Mouse (Mus musculus) limb, embryonic 14.5 days (tissue): ENCODE measurements around the gene Polr3g. TPM values are rescaled to one million over a fixed set of nuclear protein-coding genes. Genes with fewer than 3 reads are reported as not detected.
A peak's percentile ranks its signal among the peaks of the same experiment; 100 is the strongest.

Experiments used
- ATAC-seq: fragments of 200-750 bp; cut with Nextera tagmentation; 2 replicates; pipeline ENCODE4 v1.8.0; 2017; ENCODE audit warnings: low read depth, moderate number of reproducible peaks, moderate TSS enrichment; ENCODE audit not compliant: low FRiP score
- DNase-seq: peaks from one replicate; pipeline ENCODE4 v3.0.0-alpha.2; 2015; ENCODE audit warnings: low spot score
- H3K27ac ChIP-seq: fragments of 300-500 bp; sonication (generic); replicated peaks from 2 replicates; pipeline ENCODE4 v1.5.1; 2014; ENCODE audit warnings: low read depth, mild to moderate bottlenecking, low read length, moderate library complexity, mixed read lengths
- H3K27me3 ChIP-seq: fragments of 300-500 bp; sonication (generic); 2 replicates; pipeline ENCODE4 v1.6.1; 2014; ENCODE audit warnings: low read length, mixed read lengths; ENCODE audit not compliant: control insufficient read depth, insufficient read depth
- H3K36me3 ChIP-seq: fragments of 300-500 bp; sonication (generic); 2 replicates; pipeline ENCODE4 v1.6.1; 2014; ENCODE audit warnings: mild to moderate bottlenecking, low read length, moderate library complexity, mixed read lengths; ENCODE audit not compliant: control insufficient read depth, insufficient read depth
- H3K4me1 ChIP-seq: fragments of 300-500 bp; sonication (generic); 2 replicates; pipeline ENCODE4 v1.6.1; 2014; ENCODE audit warnings: antibody characterized with exemption, low read length, mixed read lengths; ENCODE audit not compliant: control insufficient read depth, insufficient read depth
- H3K4me2 ChIP-seq: fragments of 300-500 bp; sonication (generic); replicated peaks from 2 replicates; pipeline ENCODE4 v1.6.1; 2014; ENCODE audit warnings: low read depth, mild to moderate bottlenecking, low read length, moderate library complexity; ENCODE audit not compliant: severe bottlenecking
- H3K4me3 ChIP-seq: fragments of 300-500 bp; sonication (generic); replicated peaks from 2 replicates; pipeline ENCODE4 v1.5.1; 2014; ENCODE audit warnings: low read length
- H3K9ac ChIP-seq: fragments of 300-500 bp; sonication (generic); 2 replicates; pipeline ENCODE4 v1.6.1; 2014; ENCODE audit warnings: mild to moderate bottlenecking, low read depth, low read length, moderate library complexity; ENCODE audit not compliant: severe bottlenecking
- H3K9me3 ChIP-seq: fragments of 300-500 bp; sonication (generic); 2 replicates; pipeline ENCODE4 v1.6.1; 2016; ENCODE audit warnings: low read length; ENCODE audit not compliant: control insufficient read depth
- POLR2A ChIP-seq: fragments of 200-500 bp; IDR thresholded peaks from 2 replicates; pipeline ENCODE4 v1.8.0; 2012; ENCODE audit warnings: inconsistent platforms, mild to moderate bottlenecking, moderate library complexity, borderline replicate concordance; ENCODE audit not compliant: insufficient read depth, insufficient read length; ENCODE audit errors: extremely low read depth
- WGBS: fragments of 180-500 bp; shearing (Covaris S2); extraction: QIAGEN DNeasy Blood & Tissue Kit; methylation state at CpG from one replicate; pipeline ENCODE4 v1.1.7; 2014; 5-methylcytosine and 5-hydroxymethylcytosine counted together
- polyA plus RNA-seq, 2 experiments: library from polyadenylated mRNA; depleted of rRNA in 1 of 2; stranded (reverse) in 1 of 2; unstranded in 1 of 2; fragments of >200 nt; fragmentation: Nextera tagmentation in 1 of 2; extraction: Ambion mirVana in 1 of 2; gene quantifications; 2 replicates each; pipeline versions ENCODE4 v1.2.1 to v1.2.3; 2012 to 2014

Polr3g gene
- polyA plus RNA-seq, 2 experiments: 15.0 to 31.1 TPM

- H3K4me3 ChIP-seq: no peak overlapping the region
- no peak for ATAC-seq
- no peak for DNase-seq
- H3K9ac ChIP-seq: no peak overlapping the region
- H3K27ac ChIP-seq: no peak overlapping the region
- H3K9me3 ChIP-seq: no peaks in the 10 kb centered on the region
- H3K27me3 ChIP-seq: no peaks in the 10 kb centered on the region
- TF ChIP-seq POLR2A: no peak
- WGBS: 86% methylated on average over 12 of the region's 12 CpGs
- H3K4me2 ChIP-seq: no peak overlapping the region
- H3K4me1 ChIP-seq: peaks cover 3% of the 10 kb centered on the region
- peaks cover 42% of the 10 kb centered on the region for H3K36me3 ChIP-seq
These were observed 47.1 kb downstream of the Polr3g start for GRCm38 (mm10) chr13:81663566-81664330.

DNA sequence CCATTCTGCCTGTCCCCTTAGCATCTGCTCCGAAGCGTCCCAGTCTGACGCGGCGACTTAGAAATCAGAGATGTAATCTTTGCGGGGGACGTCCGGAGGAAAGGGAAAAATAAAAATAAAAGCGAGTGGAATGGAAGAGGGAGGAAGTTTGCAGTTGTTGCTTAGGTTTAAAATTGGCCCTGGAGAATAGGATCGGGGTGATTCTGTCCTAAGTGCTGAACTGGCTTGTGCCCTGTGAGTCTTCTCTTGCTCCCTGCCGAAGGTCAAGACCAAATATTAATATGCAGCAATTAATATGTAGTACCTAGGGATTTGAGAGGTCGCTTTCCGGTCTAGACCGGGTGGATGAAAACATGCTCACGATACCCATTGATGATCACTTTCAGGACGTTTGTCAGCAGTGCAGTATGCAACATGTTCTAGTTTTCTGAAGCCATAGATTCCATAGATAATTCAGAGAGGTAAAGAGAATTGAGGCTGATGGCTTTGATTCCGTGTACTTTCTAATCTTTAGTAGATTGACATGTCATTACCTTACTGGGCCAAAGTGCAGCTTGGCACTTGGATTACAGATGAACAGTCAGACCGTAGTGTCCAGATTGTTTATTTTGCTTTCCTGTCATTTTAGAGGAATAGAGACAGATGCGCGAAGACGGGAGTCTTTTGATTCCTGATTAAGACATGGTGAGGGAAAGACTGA is 52.6 kb downstream of the Polr3g start:
- peak overlapping the region; percentile 86 for H3K27ac ChIP-seq
- peak overlapping the region; percentile 81 for H3K4me3 ChIP-seq
- peak overlapping the region; percentile 60 for H3K4me2 ChIP-seq
- peak overlapping the region; percentile 90 for H3K9ac ChIP-seq
- H3K9me3 ChIP-seq: no peaks in the 10 kb centered on the region
- H3K27me3 ChIP-seq: no peaks in the 10 kb centered on the region
- DNase-seq: peak; percentile 14
- ATAC-seq: no peak
- no peak for TF ChIP-seq POLR2A
- peaks cover 18% of the 10 kb centered on the region for H3K4me1 ChIP-seq
- 14% methylated on average over 21 of the region's 21 CpGs for WGBS
- H3K36me3 ChIP-seq: no peaks in the 10 kb centered on the region

GRCm38 (mm10) chr13:81657351-81658052 is 53.3 kb downstream of the Polr3g start, which contains the start of gene Lysmd3:
Lysmd3 (plus strand) TSS chr13:81657663.
- WGBS: under 1% methylated on average over 69 of the region's 73 CpGs
- H3K4me3 ChIP-seq: peak within 1 kb of the TSS; percentile 81
- peak; percentile 90 for DNase-seq
- no peaks in the 10 kb centered on the region for H3K27me3 ChIP-seq
- peak within 1 kb of the TSS; percentile 86 for H3K27ac ChIP-seq
- peak within 1 kb of the TSS; percentile 60 for H3K4me2 ChIP-seq
- H3K36me3 ChIP-seq: no peaks in the 10 kb centered on the region
- peak within 1 kb of the TSS; percentile 90 for H3K9ac ChIP-seq
- TF ChIP-seq POLR2A: peak; percentile 61; the same call in 1 of the 2 replicates
- H3K4me1 ChIP-seq: peaks cover 18% of the 10 kb centered on the region
- H3K9me3 ChIP-seq: no peaks in the 10 kb centered on the region
- peak; percentile 100 for ATAC-seq

- Histone ChIP-seq H3K4me1 (peaks cover 18% of the 10 kb centered on the region), H3K4me2 (peak overlapping the region; percentile 60), H3K27me3 (no peaks in the 10 kb centered on the region), H3K36me3 (no peaks in the 10 kb centered on the region), H3K4me3 (peak overlapping the region; percentile 81), H3K27ac (peak overlapping the region; percentile 86), H3K9me3 (no peaks in the 10 kb centered on the region), H3K9ac (peak overlapping the region; percentile 90)
- TF ChIP-seq POLR2A: no peak
- WGBS: 21% methylated on average over 5 of the region's 5 CpGs
- ATAC-seq (no peak; the same call in 1 of the 2 replicates), DNase-seq (no peak)
These were observed 53.8 kb downstream of the Polr3g start for GRCm38 (mm10) chr13:81657008-81657350.
